Mouse (Mus musculus): Measurements from ENCODE around the gene Spcs1. TPM values are rescaled to one million over a fixed set of nuclear protein-coding genes. Genes with fewer than 3 reads are reported as not detected.

The Spcs1 gene
- 100 to 1,000 TPM; 156 to 162 TPM for total RNA-seq (2021)
- long read RNA-seq, experiment 1, transcript Spcs1-204 (4 exons, 949 nt), result major isoform, 91 of 95 reads
- long read RNA-seq, experiment 1, partial matches to known transcripts, result 1 of 95 reads
- long read RNA-seq, experiment 1, other reads (novel, unspliced or antisense), result 0 of 95 reads
- long read RNA-seq, experiment 2, transcript Spcs1-207 (4 exons, 1,008 nt), result minor isoform, 5 of 134 reads
- long read RNA-seq, experiment 2, transcript Spcs1-204 (4 exons, 949 nt), result major isoform, 120 of 134 reads
- long read RNA-seq, experiment 2, partial matches to known transcripts, result 0 of 134 reads
- long read RNA-seq, experiment 2, other reads (novel, unspliced or antisense), result 5 of 134 reads

GRCm38 (mm10) chr14:31001307-31002205, at the start of gene Spcs1, which contains the start of gene Glt8d1:
Gene Spcs1, minus strand, starts transcription at chr14:31001672.
Gene Glt8d1, plus strand, starts transcription at chr14:31001400.
- DNase-seq (ENCODE audit: low spot score in 2 of 2), result peak; percentile 81 to 83
- Histone ChIP-seq H3K4me3 (peak within 1 kb of the TSS; percentile 95), H3K27ac (peak within 1 kb of the TSS; percentile 98)
- no peak for TF ChIP-seq CTCF (conservative IDR thresholded peaks at IDR 0.05)

- no peak for TF ChIP-seq CTCF (conservative IDR thresholded peaks at IDR 0.05)
- Histone ChIP-seq H3K4me3 (no peak overlapping the region), H3K27ac (no peak overlapping the region)
- DNase-seq (ENCODE audit: low spot score in 2 of 2), result no peak
These were observed 44.3 kb upstream of the Spcs1 start for GRCm38 (mm10) chr14:31045817-31046216.

- no peak for TF ChIP-seq CTCF (conservative IDR thresholded peaks at IDR 0.05)
- no peak overlapping the region for H3K4me3 ChIP-seq
- no peak for DNase-seq (ENCODE audit: low spot score in 2 of 2)
These were observed 43.8 kb upstream of the Spcs1 start for GRCm38 (mm10) chr14:31045296-31045695.

GRCm38 (mm10) chr14:31025785-31026184, 24.3 kb upstream of the Spcs1 start:
- TF ChIP-seq CTCF (conservative IDR thresholded peaks at IDR 0.05), result peak; percentile 63
- Histone ChIP-seq H3K4me3 (no peak overlapping the region), H3K27ac (no peak overlapping the region)
- no peak for DNase-seq (ENCODE audit: low spot score in 2 of 2)

More at GRCm38 (mm10) chr14:31045296-31045695, 43.8 kb upstream of the Spcs1 start:
- no peak overlapping the region for H3K27ac ChIP-seq

GRCm38 (mm10) chr14:31022579-31022978, 21.1 kb upstream of the Spcs1 start:
- no peak for DNase-seq (ENCODE audit: low spot score in 2 of 2)
- no peak for TF ChIP-seq CTCF (conservative IDR thresholded peaks at IDR 0.05)

GRCm38 (mm10) chr14:31019331-31020205, 18.1 kb upstream of the Spcs1 start:
- peak overlapping the region; percentile 72 for H3K4me3 ChIP-seq
- peak; percentile 26 to 47 for DNase-seq (ENCODE audit: low spot score in 2 of 2)
- no peak for TF ChIP-seq CTCF (conservative IDR thresholded peaks at IDR 0.05)
- H3K27ac ChIP-seq, result peak overlapping the region; percentile 86

More at GRCm38 (mm10) chr14:31022579-31022978, 21.1 kb upstream of the Spcs1 start:
- Histone ChIP-seq H3K4me3 (no peak overlapping the region), H3K27ac (no peak overlapping the region)

- Histone ChIP-seq H3K4me3 (peak within 1 kb of the TSS; percentile 94), H3K27ac (peak within 1 kb of the TSS; percentile 89)
- DNase-seq (ENCODE audit: low spot score in 2 of 2), result peak; percentile 95 to 96
- peak; percentile 53 for TF ChIP-seq CTCF (conservative IDR thresholded peaks at IDR 0.05)
These were observed 17.4 kb upstream of the Spcs1 start, which contains the start of the genes Pbrm1 and Gnl3 for GRCm38 (mm10) chr14:31018860-31019291. Gene Pbrm1, plus strand, starts transcription at chr14:31019138. Gene Gnl3, minus strand, starts transcription at chr14:31019152.

- peak; percentile 59 for TF ChIP-seq CTCF (conservative IDR thresholded peaks at IDR 0.05)
- Histone ChIP-seq H3K4me3 (peak overlapping the region; percentile 94), H3K27ac (peak overlapping the region; percentile 89)
- no peak for DNase-seq (ENCODE audit: low spot score in 2 of 2)
These were observed 16.4 kb upstream of the Spcs1 start for GRCm38 (mm10) chr14:31017854-31018253.

GRCm38 (mm10) chr14:31016063-31016462, 14.6 kb upstream of the Spcs1 start:
- Histone ChIP-seq H3K4me3 (no peak overlapping the region), H3K27ac (no peak overlapping the region)
- DNase-seq (ENCODE audit: low spot score in 2 of 2), result no peak
- no peak for TF ChIP-seq CTCF (conservative IDR thresholded peaks at IDR 0.05)

- no peak for DNase-seq (ENCODE audit: low spot score in 2 of 2)
- TF ChIP-seq CTCF (conservative IDR thresholded peaks at IDR 0.05), result no peak
- no peak overlapping the region for H3K4me3 ChIP-seq
- H3K27ac ChIP-seq, result no peak overlapping the region
These were observed 12.5 kb upstream of the Spcs1 start for GRCm38 (mm10) chr14:31013928-31014327.

GRCm38 (mm10) chr14:31011588-31011987, 10.1 kb upstream of the Spcs1 start:
- Histone ChIP-seq H3K4me3 (no peak overlapping the region), H3K27ac (no peak overlapping the region)
- no peak for TF ChIP-seq CTCF (conservative IDR thresholded peaks at IDR 0.05)
- DNase-seq (ENCODE audit: low spot score in 2 of 2), result peak in 1 of 2 experiments; percentile 23

GRCm38 (mm10) chr14:31006779-31007178, 5.3 kb upstream of the Spcs1 start:
- DNase-seq (ENCODE audit: low spot score in 2 of 2), result no peak
- Histone ChIP-seq H3K27ac (no peak overlapping the region), H3K4me3 (no peak overlapping the region)
- no peak for TF ChIP-seq CTCF (conservative IDR thresholded peaks at IDR 0.05)
